Mouse (Mus musculus): Measurements from ENCODE around the gene C1qa.

C1qa gene

DNA sequence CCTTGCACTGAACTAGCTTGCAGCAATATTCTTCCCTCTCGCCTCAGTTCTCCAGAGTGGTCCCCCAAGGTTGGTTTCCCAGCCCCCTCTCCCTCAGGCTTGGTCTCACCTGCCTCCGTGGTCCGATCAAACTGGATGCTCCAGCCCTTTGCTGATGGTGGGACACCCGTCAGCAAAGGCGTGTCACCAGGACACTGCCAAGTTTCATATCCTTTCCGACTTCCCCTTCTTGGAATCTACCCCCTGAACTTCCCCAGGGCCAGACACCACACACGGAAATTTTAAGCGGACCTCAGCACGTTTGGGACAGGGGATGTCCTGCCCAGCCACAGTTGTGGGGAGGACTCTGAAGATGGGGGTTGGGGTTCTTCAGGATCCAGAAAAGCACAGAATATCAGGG, at the start of gene C1qa:
Gene C1qa, minus strand, starts transcription at position 167 of the 400 bp plus-strand sequence.
- DNase-seq (ENCODE audit: low spot score in 2 of 2): no peak

DNA sequence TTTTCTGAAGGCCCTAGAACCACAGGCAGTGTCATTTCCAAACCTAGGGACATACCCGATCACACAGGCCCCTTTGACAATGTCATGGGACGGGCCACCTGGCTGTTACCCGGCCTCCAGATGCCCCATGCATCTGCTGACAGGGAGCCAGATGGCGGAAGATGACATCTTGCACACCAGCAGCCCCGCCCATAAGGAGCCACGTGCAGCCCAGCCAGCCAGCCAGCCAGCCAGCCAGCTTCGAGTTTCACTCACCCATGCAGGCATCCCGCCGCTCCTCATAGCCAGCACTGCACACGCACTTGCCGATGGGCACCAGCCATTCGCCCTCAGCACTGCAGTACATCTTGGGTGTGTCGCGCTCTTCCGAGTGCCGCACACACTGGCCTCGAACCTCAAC, 46.8 kb upstream of the C1qa start:
- DNase-seq (ENCODE audit: low spot score in 2 of 2): peak in 1 of 2 experiments; percentile 56

DNA sequence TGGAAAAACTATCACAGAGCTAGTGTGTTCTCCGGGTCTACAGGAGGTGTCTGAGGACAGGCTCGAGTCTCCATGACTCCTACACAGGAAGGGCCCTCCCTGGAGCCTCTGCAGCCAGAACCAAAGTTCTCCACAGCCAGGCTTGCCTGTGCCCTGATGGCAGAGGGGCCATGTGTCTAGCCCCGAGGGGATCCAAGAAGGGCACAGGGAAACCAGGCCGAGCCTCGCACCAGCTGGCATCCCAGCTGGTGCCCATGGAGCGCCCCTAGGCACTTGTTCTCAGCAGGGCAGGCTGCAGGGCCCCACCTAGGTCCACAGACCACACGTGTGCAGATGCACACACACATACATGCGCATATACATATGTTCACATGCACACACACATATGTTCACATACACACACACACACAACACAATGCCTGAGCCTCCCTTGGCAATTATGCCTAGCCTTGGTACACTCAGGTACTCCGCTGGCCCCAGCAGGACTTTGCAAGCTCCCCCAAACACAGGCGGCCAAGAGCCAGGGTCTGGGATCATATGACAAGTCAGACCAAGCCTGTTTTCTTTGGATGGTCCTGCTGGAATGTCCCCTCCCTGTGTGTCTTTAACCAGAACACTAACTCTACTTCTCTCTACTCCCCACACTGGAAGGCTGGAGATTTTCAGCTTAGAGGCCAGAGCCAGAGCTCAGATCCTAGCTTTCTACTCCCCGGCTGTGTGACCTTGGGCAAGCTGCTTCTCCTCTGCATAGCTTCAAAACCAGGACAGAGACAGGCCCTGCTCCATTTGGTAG, 46.2 kb upstream of the C1qa start:
- no peak for DNase-seq (ENCODE audit: low spot score in 2 of 2)

GRCm38 (mm10) chr4:136943175-136943574, 44.6 kb upstream of the C1qa start:
- no peak for DNase-seq (ENCODE audit: low spot score in 2 of 2)

GRCm38 (mm10) chr4:136942761-136943160, 44.2 kb upstream of the C1qa start:
- no peak for DNase-seq (ENCODE audit: low spot score in 2 of 2)

DNA sequence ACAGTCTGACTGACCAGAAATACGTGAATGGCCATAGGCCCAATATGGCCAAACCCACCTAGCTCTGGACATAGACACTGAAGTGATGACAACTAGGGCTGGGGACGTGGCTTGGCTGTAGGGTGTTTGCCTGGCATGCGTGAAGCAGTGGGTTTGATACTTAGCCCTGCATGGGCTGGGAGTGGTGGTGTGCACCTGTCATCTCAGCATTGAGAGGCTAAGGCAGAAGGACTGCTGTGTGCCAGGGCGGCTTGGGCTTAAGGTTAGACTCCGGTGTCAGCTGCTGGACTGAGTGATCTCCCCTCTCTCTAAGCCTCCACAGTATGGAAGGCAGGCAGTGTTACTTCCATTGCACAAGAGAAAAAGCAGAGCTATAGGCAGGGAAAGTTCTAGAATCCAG, 39.3 kb upstream of the C1qa start:
- no peak for DNase-seq (ENCODE audit: low spot score in 2 of 2)

- no peak for DNase-seq (ENCODE audit: low spot score in 2 of 2)
These were observed 38.7 kb upstream of the C1qa start for GRCm38 (mm10) chr4:136937344-136937743.

GRCm38 (mm10) chr4:136934746-136935613, 36.4 kb upstream of the C1qa start:
- DNase-seq (ENCODE audit: low spot score in 2 of 2): no peak

GRCm38 (mm10) chr4:136930474-136930873, 31.9 kb upstream of the C1qa start:
- no peak for DNase-seq (ENCODE audit: low spot score in 2 of 2)

DNA sequence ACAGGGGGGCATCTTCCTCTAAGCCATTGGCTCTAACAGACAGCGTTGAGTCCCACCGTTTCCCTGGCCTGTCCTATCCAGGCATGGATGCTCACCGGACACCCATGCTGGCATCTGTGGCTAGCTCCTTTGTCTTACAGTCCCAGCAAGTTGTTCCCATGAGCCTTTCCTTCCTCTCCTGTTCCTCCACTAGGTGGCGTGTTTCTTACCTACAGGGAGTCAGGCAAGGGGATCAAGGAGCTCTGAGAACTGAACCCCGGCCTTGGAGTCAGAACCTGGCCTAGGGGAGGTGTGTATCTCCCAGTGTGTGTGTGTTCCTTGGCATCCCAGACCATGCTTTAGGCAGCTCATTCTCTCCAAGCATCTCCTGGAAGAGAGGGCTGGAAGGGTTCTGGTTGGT, 30.3 kb upstream of the C1qa start:
- DNase-seq (ENCODE audit: low spot score in 2 of 2): peak in 1 of 2 experiments; percentile 38

GRCm38 (mm10) chr4:136925804-136926203, 27.2 kb upstream of the C1qa start:
- no peak for DNase-seq (ENCODE audit: low spot score in 2 of 2)

- no peak for DNase-seq (ENCODE audit: low spot score in 2 of 2)
These were observed 25.9 kb upstream of the C1qa start for GRCm38 (mm10) chr4:136924529-136924928.

- DNase-seq (ENCODE audit: low spot score in 2 of 2): no peak
These were observed 20.9 kb upstream of the C1qa start for GRCm38 (mm10) chr4:136919526-136919925.

GRCm38 (mm10) chr4:136918834-136919233, 20.2 kb upstream of the C1qa start:
- DNase-seq (ENCODE audit: low spot score in 2 of 2): no peak

DNA sequence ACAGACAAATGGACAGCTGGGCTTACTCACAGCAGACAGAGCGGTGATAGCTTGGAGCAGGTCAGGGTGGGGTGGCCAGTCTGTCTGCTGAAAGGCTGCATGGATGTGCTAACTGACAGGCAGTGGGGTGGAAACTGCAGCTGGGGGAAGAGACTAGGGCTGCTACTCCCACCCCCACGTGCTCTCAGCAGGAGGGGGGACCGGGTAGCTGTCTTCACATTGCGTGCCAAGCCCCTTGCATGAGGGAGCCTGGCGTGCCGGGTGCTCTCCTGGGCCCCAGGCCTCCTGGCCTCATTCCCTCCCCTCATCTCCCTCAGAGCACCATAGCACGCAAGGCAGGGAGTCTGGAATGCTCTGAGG, 18.5 kb upstream of the C1qa start:
- no peak for DNase-seq (ENCODE audit: low spot score in 2 of 2)

GRCm38 (mm10) chr4:136916359-136917164, 18.0 kb upstream of the C1qa start:
- DNase-seq (ENCODE audit: low spot score in 2 of 2): peak in 1 of 2 experiments; percentile 56

- no peak for DNase-seq (ENCODE audit: low spot score in 2 of 2)
These were observed 14.2 kb upstream of the C1qa start for GRCm38 (mm10) chr4:136912841-136913240.

DNA sequence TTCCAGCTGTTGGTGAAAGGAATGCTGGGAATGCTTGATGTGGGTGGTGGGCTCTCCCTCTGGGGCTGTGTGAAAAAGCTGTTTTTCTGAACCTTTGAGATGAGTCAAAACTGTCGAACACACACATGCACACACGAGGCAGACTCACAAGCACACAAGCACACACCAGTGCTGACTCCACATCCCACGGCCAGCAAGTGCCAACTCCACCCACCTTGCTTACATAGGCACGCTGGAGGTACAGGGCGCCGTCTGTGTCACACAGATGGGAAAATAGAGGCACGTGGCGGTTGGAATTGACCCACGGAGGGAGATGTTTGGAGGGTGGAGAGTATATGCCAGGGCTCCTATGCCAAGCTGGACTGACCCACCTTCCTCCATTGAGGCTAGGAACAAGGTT, 13.2 kb upstream of the C1qa start:
- DNase-seq (ENCODE audit: low spot score in 2 of 2): no peak

- no peak for DNase-seq (ENCODE audit: low spot score in 2 of 2)
These were observed 12.6 kb upstream of the C1qa start for GRCm38 (mm10) chr4:136911211-136911646.

- DNase-seq (ENCODE audit: low spot score in 2 of 2): no peak
These were observed 9.2 kb upstream of the C1qa start for GRCm38 (mm10) chr4:136907809-136908208.

DNA sequence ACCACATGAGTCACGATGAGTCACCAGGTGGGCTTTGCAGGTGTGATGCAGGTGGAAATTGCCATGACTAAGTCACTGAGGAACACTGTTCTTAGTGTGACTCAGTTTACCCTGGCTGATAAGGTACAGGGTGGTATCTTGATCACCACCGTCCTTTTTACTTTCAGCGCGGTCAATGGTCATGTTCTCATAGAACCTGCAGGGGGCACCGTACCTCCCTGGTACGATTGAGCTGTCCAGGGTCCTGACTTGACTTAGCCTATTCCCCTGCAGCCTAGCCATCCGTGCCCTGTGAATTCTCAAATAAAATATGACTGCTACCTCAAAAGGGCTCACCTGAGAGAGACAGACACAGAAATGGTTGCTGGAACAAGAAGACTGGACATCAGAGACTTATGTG, 8.4 kb upstream of the C1qa start:
- no peak for DNase-seq (ENCODE audit: low spot score in 2 of 2)
